Mouse (Mus musculus) kidney, postnatal 10 days (tissue): ENCODE data around the gene Myh11.

Experiments used
- DNase-seq: peaks from one replicate; pipeline ENCODE4 v3.0.0; 2021; ENCODE audit warnings: mixed read lengths

Gene Myh11

GRCm38 (mm10) chr16:14291223-14291622 is at the start of gene Myh11:
Myh11 (minus strand) TSS chr16:14291372.
- peak; percentile 90 for DNase-seq

- DNase-seq: no peak
Observed at GRCm38 (mm10) chr16:14328156-14328555, 37.0 kb upstream of the Myh11 start.

- DNase-seq: no peak
Observed at GRCm38 (mm10) chr16:14320494-14320893, 29.3 kb upstream of the Myh11 start.

GRCm38 (mm10) chr16:14319681-14320080 is 28.5 kb upstream of the Myh11 start:
- DNase-seq: no peak

- peak; percentile 99 for DNase-seq
Observed at GRCm38 (mm10) chr16:14316884-14317876, 26.0 kb upstream of the Myh11 start, which contains the start of gene Fopnl. Fopnl (minus strand) TSS chr16:14317405.

- no peak for DNase-seq
Observed at GRCm38 (mm10) chr16:14312914-14313313, 21.7 kb upstream of the Myh11 start.

GRCm38 (mm10) chr16:14311371-14311770 is 20.2 kb upstream of the Myh11 start:
- DNase-seq: peak; percentile 45

- no peak for DNase-seq
Observed at GRCm38 (mm10) chr16:14309833-14310232, 18.7 kb upstream of the Myh11 start.

GRCm38 (mm10) chr16:14308245-14309073 is 17.3 kb upstream of the Myh11 start:
- DNase-seq: no peak

GRCm38 (mm10) chr16:14307373-14307772 is 16.2 kb upstream of the Myh11 start:
- DNase-seq: no peak

- DNase-seq: no peak
Observed at GRCm38 (mm10) chr16:14306451-14306850, 15.3 kb upstream of the Myh11 start.

- no peak for DNase-seq
Observed at GRCm38 (mm10) chr16:14304791-14305190, 13.6 kb upstream of the Myh11 start.

- DNase-seq: no peak
Observed at GRCm38 (mm10) chr16:14303676-14304075, 12.5 kb upstream of the Myh11 start.

- DNase-seq: no peak
Observed at GRCm38 (mm10) chr16:14303148-14303547, 12.0 kb upstream of the Myh11 start.

GRCm38 (mm10) chr16:14298461-14298860 is 7.3 kb upstream of the Myh11 start:
- no peak for DNase-seq

- DNase-seq: no peak
Observed at GRCm38 (mm10) chr16:14297746-14298145, 6.6 kb upstream of the Myh11 start.

- DNase-seq: no peak
Observed at GRCm38 (mm10) chr16:14297137-14297536, 6.0 kb upstream of the Myh11 start.

GRCm38 (mm10) chr16:14296544-14297124 is 5.5 kb upstream of the Myh11 start:
- DNase-seq: no peak

- DNase-seq: no peak
Observed at GRCm38 (mm10) chr16:14295291-14295690, 4.1 kb upstream of the Myh11 start.

GRCm38 (mm10) chr16:14292205-14293199 is 1.3 kb upstream of the Myh11 start:
- DNase-seq: peak; percentile 58

GRCm38 (mm10) chr16:14272374-14272965 is 18.7 kb downstream of the Myh11 start:
- DNase-seq: no peak
